Mouse (Mus musculus): ENCODE data around the gene Slc45a1.
A peak's percentile ranks its signal among the peaks of the same experiment; 100 is the strongest.

Slc45a1 gene

DNA sequence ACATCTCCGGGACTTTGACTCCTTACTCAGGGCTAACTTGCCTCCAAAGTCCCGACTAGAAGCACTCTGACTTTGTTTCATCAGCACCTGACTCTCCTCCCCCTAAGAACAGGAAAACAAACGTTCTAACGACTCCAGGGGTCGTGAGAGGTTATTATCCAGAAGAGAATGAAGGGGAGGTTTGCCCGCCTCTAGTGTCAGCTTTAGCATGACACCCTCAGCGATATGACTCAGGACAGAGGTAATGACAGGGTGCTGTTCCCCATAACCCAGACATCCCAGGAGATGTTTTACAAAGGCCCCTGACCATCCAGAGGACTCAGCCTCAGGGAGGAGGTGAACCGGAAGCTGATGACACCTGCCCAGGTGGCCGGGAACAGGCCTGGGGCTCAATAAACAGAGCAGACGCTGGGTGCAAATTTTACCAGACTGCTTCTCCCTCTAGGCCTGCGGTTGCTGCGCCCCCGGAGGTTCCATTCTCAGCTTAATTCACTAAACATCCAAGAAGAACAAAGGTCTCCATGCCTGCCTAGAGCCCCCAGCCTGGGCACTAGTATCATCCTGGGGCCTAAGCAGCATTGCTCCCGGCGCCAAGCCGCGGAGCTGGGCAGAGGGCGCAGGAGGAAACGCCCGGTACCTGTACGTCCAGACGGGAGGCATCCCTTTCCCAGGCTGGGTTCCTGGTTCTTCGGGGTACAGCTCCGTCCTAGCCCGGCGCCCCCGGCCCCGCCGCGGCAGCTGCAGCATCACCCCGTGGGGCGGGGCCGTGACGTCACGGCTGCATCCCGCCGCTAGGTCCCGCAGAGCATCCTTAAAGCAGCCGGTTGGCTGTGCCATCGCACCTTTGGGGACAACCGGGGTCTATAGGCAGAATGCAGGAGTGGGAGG, at the start of gene Slc45a1:
Gene Slc45a1, minus strand, starts transcription at position 785 of the 888 bp plus-strand sequence.
- no peak for TF ChIP-seq POU5F1 (IDR thresholded peaks at IDR 0.05; ENCODE audit: borderline replicate concordance, low read length)
- TF ChIP-seq CTCF (conservative IDR thresholded peaks at IDR 0.05; ENCODE audit: low read length): no peak
- no peak for TF ChIP-seq NANOG (IDR thresholded peaks at IDR 0.05; ENCODE audit: borderline replicate concordance, low read length)
- H3K4me3 ChIP-seq (replicated peaks; ENCODE audit: low read length): peak within 1 kb of the TSS; percentile 72
- H3K9me3 ChIP-seq (ENCODE audit: low read length): peaks cover 2% of the 10 kb centered on the region; the same call in 1 of the 2 replicates
- no peaks in the 10 kb centered on the region for H3K36me3 ChIP-seq (ENCODE audit: insufficient read depth, low read length)
- H3K27me3 ChIP-seq (ENCODE audit: insufficient read depth, low read length): peaks cover 13% of the 10 kb centered on the region
- peaks cover 33% of the 10 kb centered on the region for H3K4me1 ChIP-seq (replicated peaks; ENCODE audit: low read depth, low read length)

DNA sequence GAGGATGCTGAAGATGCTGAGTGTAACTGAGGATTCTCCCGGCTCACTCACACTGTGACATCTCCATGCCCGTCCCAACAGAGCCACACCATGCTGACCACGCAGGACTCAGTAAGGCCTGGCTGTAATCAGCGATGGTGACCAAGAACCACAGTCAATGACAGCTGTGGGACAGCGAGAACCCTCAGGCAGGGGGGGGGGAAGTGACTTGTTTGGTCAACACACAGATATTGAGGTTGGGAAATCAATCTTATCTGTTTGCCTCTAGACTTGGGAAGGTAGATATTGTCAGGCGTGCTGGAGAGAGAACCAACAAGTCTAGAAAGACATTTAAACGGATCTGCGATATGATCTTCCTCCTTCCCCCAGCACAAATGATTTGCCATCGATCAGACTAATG, 48.9 kb upstream of the Slc45a1 start:
- Histone ChIP-seq H3K36me3 (ENCODE audit: insufficient read depth, low read length) (no peaks in the 10 kb centered on the region), H3K4me1 (replicated peaks; ENCODE audit: low read depth, low read length) (no peaks in the 10 kb centered on the region; the same call in 1 of the 2 replicates), H3K4me3 (replicated peaks; ENCODE audit: low read length) (no peak overlapping the region), H3K27me3 (ENCODE audit: insufficient read depth, low read length) (peaks cover 17% of the 10 kb centered on the region), H3K9me3 (ENCODE audit: low read length) (no peaks in the 10 kb centered on the region)
- TF ChIP-seq CTCF (conservative IDR thresholded peaks at IDR 0.05; ENCODE audit: low read length): no peak
- no peak for TF ChIP-seq NANOG (IDR thresholded peaks at IDR 0.05; ENCODE audit: borderline replicate concordance, low read length)
- no peak for TF ChIP-seq POU5F1 (IDR thresholded peaks at IDR 0.05; ENCODE audit: borderline replicate concordance, low read length)

DNA sequence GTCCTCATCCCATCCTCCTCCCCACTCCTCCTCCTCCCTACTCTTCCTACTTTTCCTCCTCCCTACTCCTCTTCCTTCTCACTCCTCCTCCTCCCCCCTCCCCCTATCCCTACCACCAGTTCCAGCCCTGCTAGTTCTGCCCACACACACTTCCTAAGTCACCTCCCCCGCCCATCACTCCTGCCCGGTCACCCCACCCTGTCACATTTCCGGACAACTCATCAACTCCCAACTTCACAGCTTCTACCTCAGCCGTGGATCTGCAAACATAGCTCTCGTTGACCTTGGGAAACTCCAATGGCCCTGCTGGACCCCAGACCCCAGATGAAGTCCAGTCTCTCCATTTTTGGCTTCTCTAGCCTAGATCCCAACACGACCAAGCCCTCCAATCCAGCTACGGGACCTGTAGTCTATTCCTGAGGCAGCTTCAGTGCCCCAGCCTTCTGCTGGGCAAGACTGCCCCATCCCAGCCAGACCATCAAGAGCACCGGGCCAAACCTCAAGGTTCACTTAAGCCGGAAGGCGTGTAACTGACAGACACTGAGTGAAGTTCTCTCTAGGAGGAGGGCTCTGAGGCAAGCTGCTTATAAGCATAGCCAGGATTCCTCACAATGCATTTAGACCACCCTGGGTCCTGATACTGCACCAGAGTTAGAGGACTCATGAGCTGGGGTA, 42.6 kb upstream of the Slc45a1 start:
- peaks cover 14% of the 10 kb centered on the region for H3K4me1 ChIP-seq (replicated peaks; ENCODE audit: low read depth, low read length)
- H3K27me3 ChIP-seq (ENCODE audit: insufficient read depth, low read length): peaks cover 11% of the 10 kb centered on the region
- TF ChIP-seq POU5F1 (IDR thresholded peaks at IDR 0.05; ENCODE audit: borderline replicate concordance, low read length) (no peak), CTCF (conservative IDR thresholded peaks at IDR 0.05; ENCODE audit: low read length) (no peak), NANOG (IDR thresholded peaks at IDR 0.05; ENCODE audit: borderline replicate concordance, low read length) (no peak)

DNA sequence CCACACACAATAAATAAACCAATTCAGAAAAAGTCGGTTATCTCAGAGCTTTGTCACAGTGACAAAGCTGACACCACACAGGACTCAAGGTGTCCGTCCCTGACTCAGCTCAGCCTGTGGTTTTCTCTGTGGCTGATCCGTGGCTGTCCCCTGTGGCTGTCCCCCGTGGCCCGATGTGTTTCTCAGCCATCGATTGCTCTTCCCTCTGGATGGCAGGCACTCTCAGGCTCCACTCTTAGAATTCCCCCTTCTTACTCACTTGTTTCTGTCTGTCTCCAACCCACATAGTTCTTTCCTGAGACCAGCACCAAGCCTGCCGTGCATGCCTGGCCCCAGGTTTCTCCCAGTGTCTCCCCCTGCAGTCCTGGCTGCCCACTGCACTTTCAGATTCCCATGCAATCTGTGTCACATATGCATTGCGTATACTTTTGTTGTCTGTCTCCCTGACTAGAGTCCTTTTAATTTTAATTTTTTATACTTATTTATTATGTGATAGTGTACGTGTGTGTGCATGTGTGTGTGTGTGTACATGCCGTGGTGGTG, 41.0 kb upstream of the Slc45a1 start:
- no peak overlapping the region for H3K4me3 ChIP-seq (replicated peaks; ENCODE audit: low read length)
- peak; percentile 47 for TF ChIP-seq CTCF (conservative IDR thresholded peaks at IDR 0.05; ENCODE audit: low read length)
- no peak for TF ChIP-seq NANOG (IDR thresholded peaks at IDR 0.05; ENCODE audit: borderline replicate concordance, low read length)
- H3K4me1 ChIP-seq (replicated peaks; ENCODE audit: low read depth, low read length): peaks cover 14% of the 10 kb centered on the region
- H3K9me3 ChIP-seq (ENCODE audit: low read length): no peaks in the 10 kb centered on the region
- H3K27me3 ChIP-seq (ENCODE audit: insufficient read depth, low read length): peaks cover 11% of the 10 kb centered on the region
- H3K36me3 ChIP-seq (ENCODE audit: insufficient read depth, low read length): no peaks in the 10 kb centered on the region

More for the DNA sequence above, 42.6 kb upstream of the Slc45a1 start:
- H3K36me3 ChIP-seq (ENCODE audit: insufficient read depth, low read length): no peaks in the 10 kb centered on the region
- H3K4me3 ChIP-seq (replicated peaks; ENCODE audit: low read length): no peak overlapping the region
- H3K9me3 ChIP-seq (ENCODE audit: low read length): no peaks in the 10 kb centered on the region

DNA sequence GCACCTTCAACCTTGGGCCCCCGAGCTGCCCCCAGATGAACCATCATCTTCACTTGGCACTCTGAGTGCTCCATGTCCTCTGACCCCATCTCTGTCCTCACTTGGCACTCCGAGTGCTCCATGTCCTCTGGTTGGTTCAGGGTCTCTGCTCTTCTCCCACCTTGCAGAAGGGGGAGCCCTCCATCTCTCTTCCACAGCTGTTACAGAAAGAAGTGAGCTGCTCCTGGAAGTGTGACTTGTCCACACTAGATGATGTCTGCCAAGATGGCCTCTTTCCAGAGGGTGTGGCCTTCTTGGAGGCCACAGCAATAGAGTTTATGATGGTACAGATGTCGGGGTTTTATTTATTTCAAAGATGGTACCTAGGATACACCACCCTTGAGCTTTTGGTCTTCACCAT, 38.8 kb upstream of the Slc45a1 start:
- Histone ChIP-seq H3K4me1 (replicated peaks; ENCODE audit: low read depth, low read length) (peaks cover 17% of the 10 kb centered on the region), H3K36me3 (ENCODE audit: insufficient read depth, low read length) (no peaks in the 10 kb centered on the region), H3K4me3 (replicated peaks; ENCODE audit: low read length) (no peak overlapping the region), H3K9me3 (ENCODE audit: low read length) (no peaks in the 10 kb centered on the region), H3K27me3 (ENCODE audit: insufficient read depth, low read length) (no peaks in the 10 kb centered on the region)
- TF ChIP-seq CTCF (conservative IDR thresholded peaks at IDR 0.05; ENCODE audit: low read length) (peak; percentile 23; the same call in 1 of the 2 replicates), NANOG (IDR thresholded peaks at IDR 0.05; ENCODE audit: borderline replicate concordance, low read length) (no peak)

DNA sequence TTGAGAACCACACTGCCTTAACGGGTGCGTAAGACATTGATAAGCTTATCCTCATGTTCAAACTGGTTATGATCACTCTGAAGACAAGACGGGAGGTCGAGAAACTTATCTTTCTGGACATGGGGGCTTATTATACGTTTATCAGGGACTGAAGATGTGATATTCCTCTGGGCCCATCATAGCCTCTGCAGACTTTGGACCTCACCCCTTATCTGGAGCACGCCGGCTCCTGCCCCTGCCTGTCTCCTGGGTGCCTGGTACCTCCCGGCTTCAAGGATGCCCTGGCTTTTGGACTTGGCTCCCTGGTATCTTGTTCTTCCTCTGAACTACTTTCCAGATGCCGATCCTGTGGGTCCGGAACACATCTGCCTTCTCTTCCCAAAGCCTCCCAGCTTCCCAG, 37.6 kb upstream of the Slc45a1 start:
- TF ChIP-seq POU5F1 (IDR thresholded peaks at IDR 0.05; ENCODE audit: borderline replicate concordance, low read length) (no peak), CTCF (conservative IDR thresholded peaks at IDR 0.05; ENCODE audit: low read length) (no peak), NANOG (IDR thresholded peaks at IDR 0.05; ENCODE audit: borderline replicate concordance, low read length) (no peak)
- Histone ChIP-seq H3K27me3 (ENCODE audit: insufficient read depth, low read length) (no peaks in the 10 kb centered on the region), H3K4me1 (replicated peaks; ENCODE audit: low read depth, low read length) (peaks cover 19% of the 10 kb centered on the region), H3K36me3 (ENCODE audit: insufficient read depth, low read length) (no peaks in the 10 kb centered on the region), H3K4me3 (replicated peaks; ENCODE audit: low read length) (no peak overlapping the region), H3K9me3 (ENCODE audit: low read length) (no peaks in the 10 kb centered on the region)

DNA sequence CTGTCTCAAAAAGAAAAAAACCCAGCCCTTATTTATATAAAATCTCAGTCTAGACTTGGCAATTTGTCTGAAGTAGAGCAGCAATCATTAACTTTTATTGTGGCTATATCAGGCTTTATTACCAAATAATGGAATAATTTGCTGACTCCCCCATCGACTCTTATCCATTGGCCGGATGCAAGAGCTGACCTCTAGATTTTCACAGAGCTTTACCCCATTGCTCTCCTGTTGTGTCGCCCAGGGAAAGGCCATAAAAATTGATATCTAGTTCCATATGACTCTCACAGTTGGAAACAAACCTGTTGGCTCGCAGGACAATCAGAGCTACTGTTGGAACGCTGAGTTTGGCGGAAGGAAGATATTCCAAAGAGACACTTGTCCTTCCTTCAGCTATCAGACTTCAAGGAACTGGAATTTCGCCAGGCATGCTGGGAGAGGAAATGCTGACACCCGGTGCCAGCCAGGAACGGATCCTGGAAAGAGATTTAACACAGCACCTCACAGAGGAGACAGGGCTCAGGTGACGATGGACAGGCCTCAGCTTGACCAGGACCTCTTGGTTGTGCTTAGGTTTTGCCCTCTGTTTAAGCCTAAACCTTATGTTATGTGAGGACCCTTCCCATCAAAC, 35.3 kb upstream of the Slc45a1 start:
- H3K9me3 ChIP-seq (ENCODE audit: low read length): no peaks in the 10 kb centered on the region
- TF ChIP-seq POU5F1 (IDR thresholded peaks at IDR 0.05; ENCODE audit: borderline replicate concordance, low read length) (no peak), NANOG (IDR thresholded peaks at IDR 0.05; ENCODE audit: borderline replicate concordance, low read length) (no peak), CTCF (conservative IDR thresholded peaks at IDR 0.05; ENCODE audit: low read length) (no peak)
- H3K36me3 ChIP-seq (ENCODE audit: insufficient read depth, low read length): no peaks in the 10 kb centered on the region
- no peaks in the 10 kb centered on the region; the same call in 1 of the 2 replicates for H3K27me3 ChIP-seq (ENCODE audit: insufficient read depth, low read length)
- peaks cover 12% of the 10 kb centered on the region for H3K4me1 ChIP-seq (replicated peaks; ENCODE audit: low read depth, low read length)
- no peak overlapping the region for H3K4me3 ChIP-seq (replicated peaks; ENCODE audit: low read length)

DNA sequence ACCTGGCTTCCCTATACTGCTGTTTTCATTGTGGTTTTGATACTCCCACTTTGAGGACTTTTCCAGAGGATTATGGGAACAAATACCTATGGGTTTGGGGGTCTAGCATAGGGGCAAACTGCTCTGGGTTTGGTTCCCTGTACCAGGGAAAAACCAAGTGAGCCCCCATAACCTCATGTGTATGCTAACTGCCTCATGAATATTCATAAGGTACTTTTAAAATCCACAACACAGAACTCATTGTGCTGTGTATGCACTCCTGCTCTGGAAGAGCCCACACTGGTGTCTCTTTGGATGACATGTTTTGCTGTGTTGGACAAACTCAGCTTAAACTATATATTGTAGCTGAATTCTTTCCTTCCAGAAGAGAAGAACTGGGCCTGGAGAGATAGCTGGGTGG, 34.6 kb upstream of the Slc45a1 start:
- H3K4me3 ChIP-seq (replicated peaks; ENCODE audit: low read length): no peak overlapping the region
- no peaks in the 10 kb centered on the region for H3K36me3 ChIP-seq (ENCODE audit: insufficient read depth, low read length)
- TF ChIP-seq NANOG (IDR thresholded peaks at IDR 0.05; ENCODE audit: borderline replicate concordance, low read length) (no peak), POU5F1 (IDR thresholded peaks at IDR 0.05; ENCODE audit: borderline replicate concordance, low read length) (peak; percentile 25; the same call in 1 of the 2 replicates)
- no peaks in the 10 kb centered on the region for H3K9me3 ChIP-seq (ENCODE audit: low read length)
- peaks cover 19% of the 10 kb centered on the region for H3K4me1 ChIP-seq (replicated peaks; ENCODE audit: low read depth, low read length)
- H3K27me3 ChIP-seq (ENCODE audit: insufficient read depth, low read length): no peaks in the 10 kb centered on the region; the same call in 1 of the 2 replicates
